Mouse (Mus musculus) limb, embryonic 15.5 days (tissue): ENCODE results near the gene Rbm24. TPM values are rescaled to one million over a fixed set of nuclear protein-coding genes. Genes with fewer than 3 reads are reported as not detected.

Source experiments
- ATAC-seq: fragments of 200-750 bp; cut with Nextera tagmentation; 2 replicates; pipeline ENCODE4 v1.8.0; 2017; ENCODE audit warnings: low read depth, moderate TSS enrichment; ENCODE audit not compliant: insufficient number of reproducible peaks, low FRiP score, low TSS enrichment
- H3K27ac ChIP-seq: fragments of 300-500 bp; sonication (generic); 2 replicates; pipeline ENCODE4 v1.5.1; 2015; ENCODE audit warnings: moderate library complexity, mild to moderate bottlenecking, inconsistent platforms
- H3K27me3 ChIP-seq: fragments of 300-500 bp; sonication (generic); 2 replicates; pipeline ENCODE4 v1.6.1; 2015; ENCODE audit warnings: inconsistent platforms
- H3K36me3 ChIP-seq: fragments of 300-500 bp; sonication (generic); 2 replicates; pipeline ENCODE4 v1.6.1; 2015; ENCODE audit warnings: inconsistent platforms
- H3K4me1 ChIP-seq: fragments of 300-500 bp; sonication (generic); 2 replicates; pipeline ENCODE4 v1.6.1; 2015; ENCODE audit warnings: inconsistent platforms
- H3K4me2 ChIP-seq: fragments of 300-500 bp; sonication (generic); 2 replicates; pipeline ENCODE4 v1.6.1; 2015; ENCODE audit warnings: mild to moderate bottlenecking, inconsistent platforms
- H3K4me3 ChIP-seq: fragments of 300-500 bp; sonication (generic); 2 replicates; pipeline ENCODE4 v1.5.1; 2015; ENCODE audit warnings: mild to moderate bottlenecking, inconsistent platforms
- H3K9ac ChIP-seq: fragments of 300-500 bp; sonication (generic); 2 replicates; pipeline ENCODE4 v1.6.1; 2015; ENCODE audit warnings: inconsistent platforms
- H3K9me3 ChIP-seq: fragments of 300-500 bp; sonication (generic); 2 replicates; pipeline ENCODE4 v1.6.1; 2016; ENCODE audit warnings: inconsistent platforms
- WGBS: fragments of 180-500 bp; shearing (Covaris S2); methylation state at CpG from one replicate; pipeline ENCODE4 v1.1.7; 2015; 5-methylcytosine and 5-hydroxymethylcytosine counted together
- polyA plus RNA-seq: library from polyadenylated mRNA; unstranded; fragments of >200 nt; fragmentation: Nextera tagmentation; extraction: Ambion mirVana; gene quantifications from 2 replicates; pipeline ENCODE4 v1.2.1, GENCODE M21; 2015

The Rbm24 gene
- polyA plus RNA-seq, 1 experiment from 2014 or later, result 5.0 TPM

- Histone ChIP-seq H3K4me3 (peak overlapping the region; percentile 60; the same call in 1 of the 2 replicates), H3K36me3 (no peaks in the 10 kb centered on the region), H3K9ac (peak overlapping the region; percentile 33; the same call in 1 of the 2 replicates), H3K27me3 (peaks cover 6% of the 10 kb centered on the region; the same call in 1 of the 2 replicates), H3K27ac (no peak overlapping the region), H3K4me1 (peaks cover 6% of the 10 kb centered on the region), H3K9me3 (no peaks in the 10 kb centered on the region), H3K4me2 (peak overlapping the region; percentile 99)
- whole genome bisulfite sequencing, result 76% methylated on average over 5 of the region's 5 CpGs
- no peak for ATAC-seq
Observed at GRCm38 (mm10) chr13:46417594-46417993, 640 bp upstream of the Rbm24 start.

GRCm38 (mm10) chr13:46418731-46419545, 704 bp downstream of the Rbm24 start:
- Histone ChIP-seq H3K4me2 (peak overlapping the region; percentile 99), H3K4me1 (peaks cover 6% of the 10 kb centered on the region), H3K27me3 (peaks cover 6% of the 10 kb centered on the region; the same call in 1 of the 2 replicates), H3K36me3 (no peaks in the 10 kb centered on the region), H3K27ac (peak overlapping the region; percentile 63), H3K9me3 (no peaks in the 10 kb centered on the region), H3K4me3 (peak overlapping the region; percentile 60), H3K9ac (peak overlapping the region; percentile 33)
- ATAC-seq, result no peak
- WGBS, result under 1% methylated on average over 69 of the region's 73 CpGs

- no peaks in the 10 kb centered on the region for H3K36me3 ChIP-seq
- WGBS, result 16% methylated on average over 7 of the region's 7 CpGs
Observed at GRCm38 (mm10) chr13:46419648-46420047, 1.4 kb downstream of the Rbm24 start.

GRCm38 (mm10) chr13:46420095-46420494, 1.9 kb downstream of the Rbm24 start:
- peaks cover 6% of the 10 kb centered on the region for H3K4me1 ChIP-seq
- peak overlapping the region; percentile 60 for H3K4me3 ChIP-seq
- 11% methylated on average over 3 of the region's 3 CpGs for WGBS
- H3K27me3 ChIP-seq, result peaks cover 6% of the 10 kb centered on the region; the same call in 1 of the 2 replicates
- no peaks in the 10 kb centered on the region for H3K36me3 ChIP-seq
- no peaks in the 10 kb centered on the region for H3K9me3 ChIP-seq
- ATAC-seq, result no peak
- H3K4me2 ChIP-seq, result no peak overlapping the region
- no peak overlapping the region for H3K9ac ChIP-seq
- H3K27ac ChIP-seq, result no peak overlapping the region

More at GRCm38 (mm10) chr13:46419648-46420047, 1.4 kb downstream of the Rbm24 start:
- H3K4me1 ChIP-seq, result peaks cover 6% of the 10 kb centered on the region
- no peak overlapping the region for H3K27ac ChIP-seq
- 0 out of 2 replicates have a peak overlapping the region, but pooled peaks have one; percentile 2 for H3K4me2 ChIP-seq
- H3K27me3 ChIP-seq, result peaks cover 6% of the 10 kb centered on the region; the same call in 1 of the 2 replicates
- no peaks in the 10 kb centered on the region for H3K9me3 ChIP-seq
- no peak overlapping the region for H3K9ac ChIP-seq
- no peak for ATAC-seq
- H3K4me3 ChIP-seq, result peak overlapping the region; percentile 60

GRCm38 (mm10) chr13:46423805-46424204, 5.6 kb downstream of the Rbm24 start:
- 0 out of 2 replicates have a peak, but pooled peaks cover 3% of the 10 kb centered on the region for H3K27me3 ChIP-seq
- H3K36me3 ChIP-seq, result no peaks in the 10 kb centered on the region
- no peaks in the 10 kb centered on the region for H3K4me1 ChIP-seq
- 91% methylated on average over 7 of the region's 7 CpGs for WGBS
- no peak overlapping the region for H3K4me2 ChIP-seq
- no peak for ATAC-seq
- no peaks in the 10 kb centered on the region for H3K9me3 ChIP-seq
- no peak overlapping the region for H3K27ac ChIP-seq
- H3K9ac ChIP-seq, result no peak overlapping the region
- H3K4me3 ChIP-seq, result no peak overlapping the region

GRCm38 (mm10) chr13:46424376-46424775, 6.1 kb downstream of the Rbm24 start:
- H3K27ac ChIP-seq, result no peak overlapping the region
- H3K9me3 ChIP-seq, result no peaks in the 10 kb centered on the region
- ATAC-seq, result no peak
- H3K4me3 ChIP-seq, result no peak overlapping the region
- H3K9ac ChIP-seq, result no peak overlapping the region
- 86% methylated on average over 8 of the region's 8 CpGs for WGBS
- H3K36me3 ChIP-seq, result no peaks in the 10 kb centered on the region
- no peaks in the 10 kb centered on the region for H3K4me1 ChIP-seq
- 0 out of 2 replicates have a peak, but pooled peaks cover 3% of the 10 kb centered on the region for H3K27me3 ChIP-seq
- H3K4me2 ChIP-seq, result no peak overlapping the region

GRCm38 (mm10) chr13:46426651-46427269, 8.5 kb downstream of the Rbm24 start:
- Histone ChIP-seq H3K4me3 (no peak overlapping the region), H3K27ac (no peak overlapping the region), H3K36me3 (no peaks in the 10 kb centered on the region), H3K9ac (no peak overlapping the region), H3K4me1 (no peaks in the 10 kb centered on the region), H3K9me3 (no peaks in the 10 kb centered on the region), H3K4me2 (no peak overlapping the region), H3K27me3 (no peaks in the 10 kb centered on the region)
- 84% methylated on average over 6 of the region's 6 CpGs for WGBS
- no peak for ATAC-seq

GRCm38 (mm10) chr13:46428964-46429363, 10.7 kb downstream of the Rbm24 start:
- no peak for ATAC-seq
- H3K4me2 ChIP-seq, result 0 out of 2 replicates have a peak overlapping the region, but pooled peaks have one; percentile 19
- H3K27ac ChIP-seq, result no peak overlapping the region
- 55% methylated on average over 22 of the region's 22 CpGs for WGBS
- H3K9ac ChIP-seq, result no peak overlapping the region
- no peaks in the 10 kb centered on the region for H3K9me3 ChIP-seq
- H3K4me3 ChIP-seq, result peak overlapping the region; percentile 8; the same call in 1 of the 2 replicates
- no peaks in the 10 kb centered on the region for H3K27me3 ChIP-seq
- no peaks in the 10 kb centered on the region for H3K4me1 ChIP-seq
- H3K36me3 ChIP-seq, result no peaks in the 10 kb centered on the region

- Histone ChIP-seq H3K27ac (no peak overlapping the region), H3K4me3 (no peak overlapping the region), H3K4me1 (no peaks in the 10 kb centered on the region), H3K27me3 (no peaks in the 10 kb centered on the region), H3K9me3 (no peaks in the 10 kb centered on the region), H3K4me2 (no peak overlapping the region), H3K36me3 (no peaks in the 10 kb centered on the region), H3K9ac (no peak overlapping the region)
- no peak for ATAC-seq
- WGBS, result 89% methylated on average over 11 of the region's 11 CpGs
Observed at GRCm38 (mm10) chr13:46429866-46430265, 11.6 kb downstream of the Rbm24 start.

- H3K9ac ChIP-seq, result no peak overlapping the region
- H3K4me3 ChIP-seq, result no peak overlapping the region
- WGBS, result 61% methylated on average over 8 of the region's 8 CpGs
- H3K27me3 ChIP-seq, result no peaks in the 10 kb centered on the region
- H3K9me3 ChIP-seq, result no peaks in the 10 kb centered on the region
- no peak overlapping the region for H3K4me2 ChIP-seq
- no peaks in the 10 kb centered on the region for H3K36me3 ChIP-seq
- H3K27ac ChIP-seq, result no peak overlapping the region
- no peak for ATAC-seq
- no peaks in the 10 kb centered on the region for H3K4me1 ChIP-seq
Observed at GRCm38 (mm10) chr13:46433880-46434560, 15.8 kb downstream of the Rbm24 start.

- H3K27ac ChIP-seq, result no peak overlapping the region
- H3K4me3 ChIP-seq, result no peak overlapping the region
- H3K9me3 ChIP-seq, result no peaks in the 10 kb centered on the region
- H3K9ac ChIP-seq, result no peak overlapping the region
- no peaks in the 10 kb centered on the region for H3K4me1 ChIP-seq
- no peaks in the 10 kb centered on the region for H3K27me3 ChIP-seq
- WGBS, result 77% methylated on average over 6 of the region's 6 CpGs
- no peak for ATAC-seq
- no peaks in the 10 kb centered on the region for H3K36me3 ChIP-seq
- H3K4me2 ChIP-seq, result no peak overlapping the region
Observed at GRCm38 (mm10) chr13:46438960-46439359, 20.7 kb downstream of the Rbm24 start.
